ENCODE assay signal across 8 mouse cellular contexts in genomic region chr12:17690564-17691281, GRCm38 (mm10). TPM values are rescaled to one million over a fixed set of nuclear protein-coding genes. Genes with fewer than 3 reads are reported as not detected.
A peak's percentile ranks its signal among the peaks of the same experiment; 100 is the strongest.
DNase-seq lines count a peak whose midpoint lies in the region; ATAC-seq lines count a peak whose summit lies in the region.

Hpcal1 (plus strand) TSS chr12:17690856.

- peak; percentile 73 for ATAC-seq in inflammation-experienced regulatory T-cells, adult 6 months

- peaks cover 7% of the 10 kb centered on the region for H3K36me3 ChIP-seq in megakaryocyte, embryonic 14.5 days (replicated peaks; ENCODE audit: low read length)

- intact Hi-C loops in gastrocnemius, postnatal 14 days (cut with DNase I; ENCODE audit: low total_unique reads), result loop anchor here (5.0 to 10.0 kb wide), 2 partner anchors 82 to 336 kb away; no protein-coding TSS in a partner anchor

- peak within 1 kb of the TSS; percentile 100 for H3K4me3 ChIP-seq in megakaryocyte, embryonic 14.5 days (replicated peaks)

- peaks cover 55% of the 10 kb centered on the region for H3K4me1 ChIP-seq in megakaryocyte, embryonic 14.5 days

- DNase-seq in adrenal gland, adult 18-20 months (ENCODE audit: low spot score in 2 of 2), result peak; percentile 98
- peak; percentile 94 for DNase-seq in embryo, embryonic 10.5 days (ENCODE audit: low spot score)
- peak; percentile 97 for DNase-seq in gastrocnemius, postnatal 14 days
- peak; percentile 54 to 88 for DNase-seq in left cerebral cortex, adult 9 months (ENCODE audit: low spot score in 2 of 2)
- DNase-seq in right cerebral cortex, adult 2 months (ENCODE audit: low spot score in 2 of 2), result peak; percentile 84 to 87
- DNase-seq in urinary bladder, postnatal 10 days (ENCODE audit: low spot score), result peak; percentile 85

- no peaks in the 10 kb centered on the region for H3K9me3 ChIP-seq in megakaryocyte, embryonic 14.5 days

- peaks cover 2% of the 10 kb centered on the region for H3K27me3 ChIP-seq in megakaryocyte, embryonic 14.5 days (replicated peaks)

RNA-seq across cellular contexts. Expression of gene Hpcal1, which starts in this region (rescaled TPM):
- total RNA-seq in adrenal gland, adult 18-20 months (2021), result 10 to 100 TPM; 23.2 to 25.2 TPM
- 10 to 100 TPM; 11.6 to 17.7 TPM for total RNA-seq in gastrocnemius, postnatal 14 days (2021)
- 100 to 1,000 TPM in 1 of 3 experiments, 10 to 100 TPM in 2; 55.6 to 103 (median 69.5) TPM for polyA plus RNA-seq in inflammation-experienced regulatory T-cells, adult 6 months (2017; shearing (Covaris generic))
- polyA plus RNA-seq in megakaryocyte, embryonic 14.5 days (2012; ENCODE audit: insufficient read depth, low replicate concordance), result 27.1 and 40.6 TPM in 2 replicates

Comparison
In these comparisons a context has a peak if more than half of its experiments do, and no peak if none do; other contexts are left out.
1. Peak in every context shown above with its lines: DNase-seq, ATAC-seq and H3K4me3 ChIP-seq.